Mouse (Mus musculus) erythroblast, adult 5-6 weeks (primary cell): ENCODE data around the gene Ankrd65. TPM values are rescaled to one million over a fixed set of nuclear protein-coding genes. Genes with fewer than 3 reads are reported as not detected.

Source experiments
- ATAC-seq: replicated peaks from 2 replicates; pipeline ENCODE4 v1.8.0; 2016; ENCODE audit warnings: moderate number of reproducible peaks, mild to moderate bottlenecking, moderate TSS enrichment, inconsistent platforms; ENCODE audit not compliant: poor library complexity, low FRiP score, severe bottlenecking
- total RNA-seq, 2 experiments: library from RNA; stranded (forward) in 1 of 2; stranded (reverse) in 1 of 2; fragments of 150-400 nt in 1 of 2; fragments of 200-764, 138-1000 nt in 1 of 2; gene quantifications; 2 replicates each; pipeline versions ENCODE4 v1.2.3 to v1.2.4; 2015 to 2017; ENCODE audit warnings: low replicate concordance in 2 of 2

Ankrd65 gene
- total RNA-seq, 2 experiments from 2014 or later: 4.3 TPM; not detected in 1

GRCm38 (mm10) chr4:155807841-155808240 is 17.6 kb downstream of the Ankrd65 start:
- ATAC-seq: no peak

GRCm38 (mm10) chr4:155811929-155812664 is 21.9 kb downstream of the Ankrd65 start, which contains the start of gene Ccnl2:
TSS of gene Ccnl2 (plus strand) at chr4:155812489.
- peak; percentile 97 for ATAC-seq

DNA sequence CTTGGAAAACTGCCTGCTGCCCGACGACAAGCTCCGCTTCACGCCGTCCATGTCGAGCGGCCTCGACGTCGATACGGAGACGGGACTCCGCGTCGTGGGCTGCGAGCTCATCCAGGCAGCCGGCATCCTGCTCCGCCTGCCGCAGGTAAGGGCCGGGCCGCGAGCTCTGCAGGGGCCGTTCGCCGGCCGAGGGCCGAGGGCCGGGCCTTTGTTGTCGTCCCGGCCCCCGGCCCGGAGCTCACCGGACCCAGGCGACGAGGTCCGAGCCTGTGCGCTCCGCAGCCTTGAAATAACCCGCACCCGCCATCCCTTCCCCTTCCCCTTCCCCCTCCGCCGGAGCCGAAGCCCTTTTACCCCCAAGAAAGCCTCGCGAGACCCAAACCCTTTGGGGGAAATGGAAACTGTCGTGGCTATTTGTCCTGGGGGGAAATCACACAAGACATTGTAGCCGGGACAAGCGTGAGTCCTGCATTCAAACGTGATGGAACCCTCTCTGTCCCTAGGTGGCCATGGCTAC is 22.5 kb downstream of the Ankrd65 start:
- ATAC-seq: peak; percentile 18

DNA sequence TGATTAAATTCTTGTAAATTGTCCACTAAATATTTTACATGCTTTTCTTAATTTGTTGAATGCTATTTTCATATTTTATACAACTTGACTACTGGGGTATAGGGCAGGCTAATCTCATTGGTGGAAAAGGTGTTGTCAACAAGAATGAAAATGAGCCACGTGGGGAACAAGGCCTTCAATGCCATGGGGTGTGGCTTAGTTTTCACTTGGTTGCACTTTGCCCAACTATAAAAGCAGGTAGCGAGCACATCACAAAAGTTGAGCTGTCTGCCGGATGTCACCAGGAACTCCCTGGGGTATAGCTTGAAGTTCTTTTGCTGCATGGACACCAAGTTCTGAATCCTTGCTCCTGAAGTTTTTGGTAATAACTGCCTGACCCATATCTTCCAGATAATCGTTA is 27.3 kb downstream of the Ankrd65 start:
- ATAC-seq: no peak

- ATAC-seq: no peak
Measured at GRCm38 (mm10) chr4:155821025-155821424, 30.8 kb downstream of the Ankrd65 start.

- ATAC-seq: no peak
Measured at GRCm38 (mm10) chr4:155823443-155823842, 33.2 kb downstream of the Ankrd65 start.

- no peak for ATAC-seq
Measured at GRCm38 (mm10) chr4:155829866-155830265, 39.6 kb downstream of the Ankrd65 start.

- ATAC-seq: no peak
Measured at GRCm38 (mm10) chr4:155830596-155830995, 40.4 kb downstream of the Ankrd65 start.

- peak; percentile 89 for ATAC-seq
Measured at GRCm38 (mm10) chr4:155831205-155831766, 41.0 kb downstream of the Ankrd65 start, which contains the start of gene Aurkaip1. TSS of gene Aurkaip1 (plus strand) at chr4:155831272.

- ATAC-seq: peak; percentile 60
Measured at GRCm38 (mm10) chr4:155831831-155832230, 41.6 kb downstream of the Ankrd65 start.

- no peak for ATAC-seq
Measured at GRCm38 (mm10) chr4:155832321-155832720, 42.1 kb downstream of the Ankrd65 start.

GRCm38 (mm10) chr4:155833234-155833633 is 43.0 kb downstream of the Ankrd65 start:
- no peak for ATAC-seq

DNA sequence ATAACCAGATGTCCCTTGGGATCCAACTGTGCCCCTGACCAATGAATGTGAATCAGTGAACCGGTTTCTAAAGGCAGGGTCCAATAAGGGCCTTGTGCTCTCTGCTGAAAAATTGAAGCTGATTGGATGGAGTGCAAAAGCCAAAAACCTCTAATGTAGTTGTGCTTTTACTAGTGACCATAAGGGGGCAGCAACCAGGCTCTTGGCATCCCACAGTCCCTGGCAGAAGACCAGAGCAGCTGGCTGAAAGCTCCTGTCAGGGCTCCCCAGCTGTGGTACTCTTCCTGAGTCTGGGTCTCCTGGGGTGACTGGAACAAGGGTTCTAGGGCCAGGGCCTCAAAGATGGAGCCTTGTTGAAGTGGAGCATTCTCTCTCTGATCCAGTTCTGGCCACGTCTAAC is 43.6 kb downstream of the Ankrd65 start:
- peak; percentile 65 for ATAC-seq

GRCm38 (mm10) chr4:155837404-155838010 is 47.3 kb downstream of the Ankrd65 start:
- no peak for ATAC-seq

- ATAC-seq: no peak
Measured at GRCm38 (mm10) chr4:155838187-155839153, 48.2 kb downstream of the Ankrd65 start.

GRCm38 (mm10) chr4:155839483-155839910 is 49.3 kb downstream of the Ankrd65 start, which contains the start of gene Mxra8:
TSS of gene Mxra8 (plus strand) at chr4:155839680.
- no peak for ATAC-seq

- no peak for ATAC-seq
Measured at GRCm38 (mm10) chr4:155840076-155841002, 50.1 kb downstream of the Ankrd65 start.

- peak; percentile 59; the same call in 1 of the 2 replicates for ATAC-seq
Measured at GRCm38 (mm10) chr4:155841003-155841454, 50.8 kb downstream of the Ankrd65 start.
